Mouse (Mus musculus): Measurements from ENCODE around the gene Caly.

The Caly gene

DNA sequence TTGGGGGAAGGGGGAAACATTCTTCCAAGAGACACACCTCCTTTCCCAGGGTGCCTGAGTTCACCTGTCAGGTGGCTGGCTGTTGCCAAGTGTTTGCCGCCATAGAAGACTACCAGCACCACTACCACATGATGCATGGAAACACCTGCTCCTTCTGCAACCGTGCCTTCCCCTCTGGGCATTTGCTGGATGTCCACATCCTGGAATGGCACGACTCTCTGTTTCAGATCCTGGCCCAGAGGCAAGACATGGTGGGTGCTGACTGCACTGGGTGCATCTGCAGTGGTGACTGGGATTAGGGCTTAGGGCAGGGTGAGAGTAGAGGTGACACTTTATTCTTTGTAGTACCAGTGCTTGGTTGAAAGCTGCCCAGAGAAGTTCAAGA lies 45.2 kb downstream of the Caly start:
- DNase-seq (ENCODE audit: low spot score) = no peak

DNA sequence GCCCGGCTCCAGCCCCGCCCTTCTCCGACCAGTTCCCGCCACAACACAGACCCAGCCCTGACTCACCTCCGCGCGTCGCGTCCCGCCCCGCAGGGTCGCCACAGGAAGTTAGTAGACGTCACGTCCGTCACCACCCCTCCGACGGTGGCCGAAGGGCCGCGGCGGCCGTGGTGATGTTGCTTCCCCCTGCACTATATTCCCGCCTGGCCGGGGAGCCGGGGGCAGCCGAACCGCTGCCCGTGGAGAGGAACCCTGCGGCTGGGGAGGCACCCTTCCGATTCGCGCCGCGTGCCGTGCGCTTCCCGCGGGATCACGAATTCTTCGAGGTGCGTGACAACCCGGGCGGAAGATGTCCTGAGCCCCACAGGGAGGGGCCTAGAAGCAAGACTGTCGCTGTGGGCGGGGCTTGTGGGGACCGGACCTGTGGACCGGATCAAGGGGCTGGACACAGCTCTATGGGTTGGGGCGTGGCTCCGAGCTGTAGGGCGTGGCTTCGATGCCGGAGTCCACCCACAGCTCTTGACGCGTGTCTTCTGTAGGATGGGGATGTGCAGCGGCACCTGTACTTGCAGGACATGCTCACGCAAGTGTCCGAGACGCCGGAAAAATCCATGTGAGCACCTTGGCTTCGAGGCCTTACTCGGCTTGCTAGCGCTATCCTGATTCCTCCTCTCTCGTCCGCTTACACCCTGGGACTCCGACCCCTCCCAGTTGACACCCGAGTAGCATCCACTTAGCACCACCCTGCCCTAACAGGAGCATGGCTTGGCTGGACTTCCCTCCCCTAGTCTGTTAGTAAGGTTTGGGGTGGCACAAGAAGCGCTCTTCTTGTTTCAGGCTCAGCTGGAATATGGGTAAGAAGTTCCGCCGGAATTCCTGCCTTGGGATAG lies 45.8 kb downstream of the Caly start, which contains the start of the genes Zfp511 and Tubgcp2:
Gene Zfp511, plus strand, starts transcription at position 111 of the 890 bp plus-strand sequence.
Gene Tubgcp2, minus strand, starts transcription at position 389 of the 890 bp plus-strand sequence.
- peak; percentile 98 for DNase-seq (ENCODE audit: low spot score)

DNA sequence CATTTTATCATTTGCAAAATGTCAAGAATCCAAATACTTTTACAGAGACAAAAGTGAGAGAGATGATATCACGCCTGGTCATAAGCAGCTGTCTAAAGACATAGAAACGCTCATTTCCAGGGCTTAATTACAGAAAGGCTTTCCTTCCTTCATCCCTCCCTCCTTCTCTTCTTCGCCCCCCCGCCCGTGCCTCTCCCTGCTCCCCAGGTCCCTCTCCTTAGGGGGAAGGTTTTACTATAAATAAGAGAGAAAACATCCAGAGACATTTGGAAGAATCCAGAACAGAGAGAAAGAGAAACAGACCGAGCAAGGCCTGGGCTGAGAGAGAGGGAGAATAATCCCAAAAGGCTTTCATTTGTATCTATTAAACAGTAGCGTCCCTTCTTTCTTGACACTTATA lies 46.9 kb downstream of the Caly start:
- DNase-seq (ENCODE audit: low spot score) = no peak

DNA sequence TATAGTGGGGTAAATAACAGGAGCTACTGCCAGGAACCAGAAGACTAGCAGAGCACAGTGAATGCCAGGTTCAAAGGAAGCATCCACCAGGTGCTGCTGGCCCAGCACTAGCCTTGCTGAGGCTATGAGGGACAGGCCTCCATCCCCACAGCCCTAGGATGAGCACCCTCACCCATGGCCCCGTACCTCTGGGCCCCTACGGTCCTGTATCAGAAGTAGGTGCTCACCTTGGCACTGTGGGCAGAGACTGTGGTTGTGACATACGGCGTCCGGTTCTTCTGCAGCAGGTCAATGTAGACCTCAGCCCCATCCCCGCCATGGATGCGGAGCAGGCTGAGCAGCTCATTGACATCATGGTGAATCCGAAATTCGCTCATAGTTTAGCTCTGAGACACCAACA lies 49.0 kb downstream of the Caly start:
- no peak for DNase-seq (ENCODE audit: low spot score)

DNA sequence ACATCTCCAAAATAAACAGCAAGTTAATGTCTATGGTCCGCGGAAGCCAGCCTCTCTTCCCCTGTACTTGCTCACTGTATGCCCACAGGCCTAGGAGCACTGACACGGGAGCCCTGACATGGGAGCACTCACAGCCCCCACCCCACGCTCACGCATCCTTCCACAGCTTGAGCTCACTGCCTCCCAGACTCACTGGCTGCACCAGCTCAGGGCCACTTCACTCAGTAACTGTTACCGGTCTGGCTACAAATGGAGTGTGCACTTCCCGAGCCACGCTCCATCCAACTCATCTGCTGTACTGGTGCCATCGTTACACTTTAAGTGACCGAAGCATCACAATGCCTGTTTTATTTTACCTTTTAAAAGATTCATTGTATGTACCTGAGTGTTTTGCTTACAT lies 50.0 kb downstream of the Caly start:
- no peak for DNase-seq (ENCODE audit: low spot score)

DNA sequence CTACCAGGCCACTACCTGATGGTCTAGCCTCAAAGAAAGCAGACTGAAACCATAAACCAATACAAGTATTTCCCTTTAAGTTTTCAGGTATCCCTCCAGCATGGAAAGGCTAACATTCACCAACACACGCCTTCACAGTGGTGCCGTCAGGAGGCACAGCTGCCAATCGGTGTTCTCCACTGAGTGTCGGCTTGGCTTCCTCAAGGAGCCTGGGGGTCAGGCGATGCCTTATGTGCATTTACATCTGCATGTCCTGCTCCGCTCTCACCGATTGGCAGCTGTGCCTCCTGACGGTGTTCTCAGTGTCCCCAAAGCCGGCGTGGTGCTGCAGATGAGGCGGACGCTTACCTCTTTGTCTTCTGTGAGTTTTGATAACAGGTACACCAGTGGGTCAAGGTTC lies 50.6 kb downstream of the Caly start:
- DNase-seq (ENCODE audit: low spot score) = no peak

Data from urinary bladder, postnatal 14 days (tissue).